Mouse (Mus musculus) cerebellum, adult 2 months (tissue): ENCODE measurements around the gene Pno1. TPM values are rescaled to one million over a fixed set of nuclear protein-coding genes. Genes with fewer than 3 reads are reported as not detected.

Experiments used
- DNase-seq, 2 experiments: peaks; one replicate each; pipeline ENCODE4 v3.0.0; 2021
- H3K27ac ChIP-seq: fragments of 200-500 bp; 2 replicates; pipeline ENCODE4 v1.5.1; 2012; ENCODE audit warnings: low read length, control low read depth, inconsistent platforms; ENCODE audit not compliant: insufficient read depth
- H3K27me3 ChIP-seq: fragments of 200-500 bp; 2 replicates; pipeline ENCODE4 v1.6.1; 2012; ENCODE audit warnings: inconsistent platforms, mild to moderate bottlenecking, low read length, moderate library complexity; ENCODE audit not compliant: control insufficient read depth, insufficient read depth
- H3K4me1 ChIP-seq: fragments of 200-500 bp; 2 replicates; pipeline ENCODE4 v1.6.1; 2011; ENCODE audit warnings: low read length; ENCODE audit not compliant: control insufficient read depth, insufficient read depth
- H3K4me3 ChIP-seq: fragments of 200-500 bp; replicated peaks from 2 replicates; pipeline ENCODE3; 2011; ENCODE audit warnings: mild to moderate bottlenecking, low read depth, low read length, control low read depth; ENCODE audit not compliant: insufficient read depth
- CTCF ChIP-seq: fragments of 200-500 bp; IDR thresholded peaks from 2 replicates; pipeline ENCODE4 v1.5.1; 2011; ENCODE audit warnings: low read depth, mild to moderate bottlenecking, control low read depth, low read length, moderate library complexity, borderline replicate concordance; ENCODE audit not compliant: insufficient read depth
- POLR2A ChIP-seq: fragments of 200-500 bp; IDR thresholded peaks from 2 replicates; pipeline ENCODE4 v1.6.1; 2011; ENCODE audit warnings: low read length, control low read depth, borderline replicate concordance; ENCODE audit not compliant: insufficient read depth
- WGBS: fragments of 180-500 bp; shearing (Covaris S2); methylation state at CpG from one replicate; pipeline ENCODE4 v1.1.7; 2018; 5-methylcytosine and 5-hydroxymethylcytosine counted together
- polyA plus RNA-seq: library from polyadenylated mRNA; depleted of rRNA; stranded (reverse); fragments of >200 nt; gene quantifications from 2 replicates; pipeline ENCODE4 v1.2.3, GENCODE M21; 2012; rRNA removed

Gene Pno1
- polyA plus RNA-seq, 1 experiment, result 17.6 TPM

DNA sequence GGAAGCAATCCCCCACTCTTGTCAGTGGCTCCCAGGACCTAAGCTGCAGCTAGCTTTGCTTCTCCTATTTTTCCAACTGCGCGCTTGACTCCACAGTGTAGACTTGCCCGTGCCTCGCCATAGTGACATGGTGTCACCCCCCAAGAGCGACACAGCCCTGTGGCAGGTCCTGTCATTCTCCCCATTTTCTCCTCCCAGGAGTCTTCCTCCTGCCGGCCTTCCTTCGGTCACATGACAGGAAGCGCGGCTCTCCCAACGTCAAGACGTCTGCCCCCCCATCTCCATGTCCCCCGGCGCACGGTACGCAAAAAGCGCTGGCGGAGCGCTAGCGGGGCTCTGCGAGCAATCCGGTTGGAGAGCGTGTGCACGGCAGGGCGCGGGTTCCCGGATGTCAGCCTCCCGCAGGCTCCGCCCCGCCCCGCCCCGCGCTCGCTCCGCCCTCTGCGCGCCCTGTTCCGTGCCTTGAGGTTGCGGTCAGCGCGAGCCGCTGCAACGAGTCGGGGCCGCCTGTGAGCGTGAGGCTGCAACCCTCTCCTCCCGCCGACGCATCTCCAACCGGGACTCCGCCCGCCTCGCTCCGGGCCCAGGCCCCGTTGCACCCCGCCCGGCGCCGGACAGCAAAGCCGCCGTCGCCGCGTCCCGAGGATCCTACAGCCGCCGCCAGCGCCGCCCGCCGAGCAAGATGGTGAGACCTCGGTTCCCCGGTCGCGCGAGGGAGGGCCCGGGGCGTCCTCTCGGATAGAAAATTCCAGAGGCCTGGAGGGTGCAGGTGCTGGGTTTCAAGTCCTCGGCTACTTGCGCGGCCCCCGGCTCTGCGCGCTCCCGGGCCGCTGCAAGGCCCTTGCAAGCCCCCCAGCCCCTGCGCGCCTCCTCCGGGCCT, 52.3 kb downstream of the Pno1 start, which contains the start of gene Ppp3r1:
Gene Ppp3r1 (plus strand): TSS at position 406 of the 880 bp plus-strand sequence.
- under 1% methylated on average over 89 of the region's 89 CpGs for WGBS
- H3K27ac ChIP-seq, result peak within 1 kb of the TSS; percentile 75
- TF ChIP-seq CTCF, result no peak
- TF ChIP-seq POLR2A, result peak; percentile 89
- peak; percentile 96 to 97 for DNase-seq
- peaks cover 3% of the 10 kb centered on the region; the same call in 1 of the 2 replicates for H3K4me1 ChIP-seq
- H3K27me3 ChIP-seq, result no peaks in the 10 kb centered on the region
- H3K4me3 ChIP-seq, result peak within 1 kb of the TSS; percentile 90

Other genes with a start within 250 kb of the Pno1 start
- gene Cnrip1, start 160.0 kb downstream of the Pno1 start, polyA plus RNA-seq, result 83.5 and 87.6 TPM in 2 replicates
- 5.2 and 5.7 TPM in 2 replicates for gene Plek, start 159.2 kb downstream of the Pno1 start, polyA plus RNA-seq
- gene Ppp3r1, start 52.3 kb downstream of the Pno1 start, polyA plus RNA-seq, result 236 and 240 TPM in 2 replicates
- 8.5 and 9.8 TPM in 2 replicates for gene Wdr92, start 29.5 kb downstream of the Pno1 start, polyA plus RNA-seq
- 43.4 and 45.7 TPM in 2 replicates for gene C1d, start 46.0 kb upstream of the Pno1 start, polyA plus RNA-seq